Mouse (Mus musculus) embryonic facial prominence, embryonic 11.5 days (tissue): Measurements from ENCODE around the gene Commd4. TPM values are rescaled to one million over a fixed set of nuclear protein-coding genes. Genes with fewer than 3 reads are reported as not detected.

ENCODE experiments used
- ATAC-seq: fragments of 200-750 bp; cut with Nextera tagmentation; replicated peaks from 2 replicates; pipeline ENCODE4 v1.8.0; 2017; ENCODE audit warnings: low read depth; ENCODE audit not compliant: insufficient number of reproducible peaks, low FRiP score, low TSS enrichment
- DNase-seq: peaks from one replicate; pipeline ENCODE4 v3.0.0-alpha.2; 2015; ENCODE audit warnings: low spot score
- H3K27ac ChIP-seq: fragments of 300-500 bp; sonication (generic); replicated peaks from 2 replicates; pipeline ENCODE4 v1.5.1; 2014; ENCODE audit warnings: mild to moderate bottlenecking, low read depth, low read length, control low read depth
- H3K27me3 ChIP-seq: fragments of 300-500 bp; sonication (generic); 2 replicates; pipeline ENCODE4 v1.6.1; 2014; ENCODE audit warnings: mild to moderate bottlenecking, low read length, moderate library complexity, mixed read lengths; ENCODE audit not compliant: control insufficient read depth, insufficient read depth
- H3K36me3 ChIP-seq: fragments of 300-500 bp; sonication (generic); replicated peaks from 2 replicates; pipeline ENCODE4 v1.6.1; 2014; ENCODE audit warnings: low read depth, mild to moderate bottlenecking, low read length, moderate library complexity, mixed read lengths; ENCODE audit not compliant: control insufficient read depth, insufficient read depth
- H3K4me1 ChIP-seq: fragments of 300-500 bp; sonication (generic); 2 replicates; pipeline ENCODE4 v1.6.1; 2014; ENCODE audit warnings: low read length, mixed read lengths; ENCODE audit not compliant: control insufficient read depth, insufficient read depth
- H3K4me2 ChIP-seq: fragments of 300-500 bp; sonication (generic); 2 replicates; pipeline ENCODE4 v1.6.1; 2014; ENCODE audit warnings: low read depth, mild to moderate bottlenecking, control low read depth, low read length, moderate library complexity
- H3K4me3 ChIP-seq: fragments of 300-500 bp; sonication (generic); 2 replicates; pipeline ENCODE4 v1.5.1; 2014; ENCODE audit warnings: low read depth, low read length, control low read depth
- H3K9ac ChIP-seq: fragments of 300-500 bp; sonication (generic); replicated peaks from 2 replicates; pipeline ENCODE4 v1.6.1; 2014; ENCODE audit warnings: mild to moderate bottlenecking, control low read depth, low read length
- H3K9me3 ChIP-seq: fragments of 300-500 bp; sonication (generic); replicated peaks from 2 replicates; pipeline ENCODE4 v1.6.1; 2016; ENCODE audit warnings: mild to moderate bottlenecking, low read length, inconsistent platforms, mixed read lengths; ENCODE audit not compliant: control insufficient read depth
- WGBS: fragments of 180-500 bp; shearing (Covaris S2); extraction: QIAGEN DNeasy Blood & Tissue Kit; methylation state at CpG from one replicate; pipeline ENCODE4 v1.1.7; 2014; 5-methylcytosine and 5-hydroxymethylcytosine counted together
- polyA plus RNA-seq: library from polyadenylated mRNA; unstranded; fragments of >200 nt; fragmentation: Nextera tagmentation; extraction: Ambion mirVana; gene quantifications from 2 replicates; pipeline ENCODE4 v1.2.1, GENCODE M21; 2014

The Commd4 gene
- polyA plus RNA-seq, 1 experiment from 2014 or later, result 70.8 TPM

DNA sequence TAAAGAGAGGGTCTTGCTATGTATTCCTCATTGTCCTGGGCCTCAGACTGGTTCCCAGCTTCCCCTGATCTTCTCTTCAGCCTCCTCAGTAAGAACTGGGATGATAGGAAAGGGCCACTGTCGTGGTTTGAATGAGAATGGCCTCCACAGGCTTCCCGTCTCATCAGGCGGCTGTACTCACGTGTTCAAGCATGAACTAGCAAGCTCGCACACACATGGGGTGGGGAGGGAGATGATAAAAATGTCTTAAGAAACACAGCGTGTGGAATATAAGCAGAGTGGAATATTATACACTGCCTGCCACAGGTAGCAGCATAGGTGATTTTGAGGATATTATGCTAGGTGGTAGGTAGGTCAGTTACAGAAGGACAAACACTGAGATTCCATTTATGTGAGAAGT, 9.1 kb downstream of the Commd4 start:
- WGBS, result 73% methylated on average over 6 of the region's 6 CpGs
- no peak for DNase-seq
- Histone ChIP-seq H3K9ac (no peak overlapping the region), H3K27ac (no peak overlapping the region), H3K4me3 (no peak overlapping the region), H3K27me3 (no peaks in the 10 kb centered on the region), H3K4me2 (no peak overlapping the region), H3K9me3 (no peaks in the 10 kb centered on the region), H3K36me3 (no peaks in the 10 kb centered on the region), H3K4me1 (no peaks in the 10 kb centered on the region)
- no peak for ATAC-seq

DNA sequence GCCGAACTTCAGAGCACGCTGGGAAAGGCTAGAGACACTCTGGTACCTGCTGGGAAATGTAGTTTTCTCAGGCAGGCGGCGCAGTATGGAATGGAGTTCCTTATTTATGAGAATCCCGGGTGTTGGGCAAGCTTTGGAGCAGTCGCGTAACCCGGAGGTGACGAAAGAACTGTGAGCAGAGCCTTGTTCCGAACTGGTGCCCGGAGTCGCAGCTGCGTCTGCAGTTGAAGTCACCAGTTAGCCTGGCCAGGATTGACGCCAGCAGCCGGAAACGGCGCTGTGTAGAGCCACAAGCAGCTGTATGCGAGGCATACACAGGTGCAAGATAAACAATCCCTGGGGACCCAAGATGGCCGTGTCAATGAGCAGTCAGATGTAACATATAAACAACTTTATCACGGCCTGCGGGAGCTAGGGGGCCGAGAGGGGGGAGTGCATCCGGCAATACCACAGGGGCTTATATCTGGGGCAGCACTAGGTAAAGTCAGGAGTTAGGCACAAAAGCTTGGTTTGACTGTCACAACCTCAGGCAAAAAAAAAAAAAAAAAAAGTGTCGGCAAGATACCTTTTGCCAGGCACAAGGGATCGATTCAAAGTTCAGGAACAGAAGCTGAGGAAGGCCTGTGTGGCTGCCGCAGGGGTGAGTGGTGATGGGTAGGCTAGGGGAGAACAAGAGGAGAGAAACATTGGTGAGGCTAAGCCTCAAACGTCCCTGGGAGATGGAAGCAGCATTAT, 9.8 kb downstream of the Commd4 start, which contains the start of gene Neil1:
Neil1 (minus strand) TSS at position 162 of the 735 bp plus-strand sequence.
- Histone ChIP-seq H3K9ac (peak within 1 kb of the TSS; percentile 61), H3K4me1 (no peaks in the 10 kb centered on the region), H3K4me2 (peak within 1 kb of the TSS; percentile 75), H3K9me3 (no peaks in the 10 kb centered on the region), H3K27ac (0 out of 2 replicates have a peak within 1 kb of the TSS, but pooled peaks have one; percentile 5), H3K27me3 (no peaks in the 10 kb centered on the region), H3K4me3 (peak within 1 kb of the TSS; percentile 40), H3K36me3 (no peaks in the 10 kb centered on the region)
- 1% methylated on average over 27 of the region's 27 CpGs for WGBS
- peak; percentile 90 for ATAC-seq
- peak; percentile 94 for DNase-seq

DNA sequence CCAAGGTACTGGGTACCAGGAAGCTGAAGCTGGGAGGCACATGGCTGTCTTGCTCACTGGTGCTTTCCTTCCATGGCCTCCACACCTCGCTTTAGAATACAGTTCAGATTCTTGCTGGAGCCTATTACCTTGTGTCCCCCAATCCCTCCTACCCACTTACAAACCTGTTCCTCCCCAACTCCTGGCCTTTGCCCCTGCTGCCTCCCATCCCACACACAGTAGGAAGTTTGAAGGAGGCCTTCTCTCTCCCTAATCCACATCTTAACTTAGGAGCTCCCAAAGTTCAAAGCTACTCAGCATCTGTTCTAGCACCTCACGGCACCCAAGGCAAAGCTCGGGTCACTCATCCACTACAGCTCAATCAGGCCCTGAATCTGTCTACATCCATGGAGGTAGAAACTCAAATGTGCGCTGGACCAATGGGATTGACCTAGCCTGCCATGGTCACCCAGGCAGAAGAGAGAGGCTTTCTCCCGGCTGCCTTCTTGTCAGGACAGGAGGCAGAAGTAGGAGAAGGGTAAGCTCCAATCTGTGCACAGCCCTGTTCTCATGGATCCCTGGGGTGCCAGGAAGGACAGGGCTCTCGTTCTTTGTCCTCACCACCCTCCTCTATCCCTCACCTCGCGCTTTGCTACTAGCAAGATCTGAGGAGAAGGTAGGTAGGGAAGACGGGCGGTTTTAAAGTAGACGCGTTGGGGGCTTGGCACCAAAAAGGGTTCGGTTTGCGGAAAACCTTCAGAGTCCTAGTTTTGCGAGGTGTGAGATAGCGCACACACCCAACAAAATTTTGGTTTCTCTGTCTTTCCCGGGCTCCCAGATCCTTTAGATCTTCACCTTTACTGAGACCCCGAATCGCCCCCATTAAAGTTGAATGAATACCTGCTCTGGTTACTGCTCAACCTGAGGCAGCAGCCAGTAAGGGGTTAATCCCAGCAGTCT, 10.7 kb downstream of the Commd4 start:
- Histone ChIP-seq H3K27me3 (no peaks in the 10 kb centered on the region), H3K27ac (no peak overlapping the region), H3K4me1 (no peaks in the 10 kb centered on the region), H3K36me3 (no peaks in the 10 kb centered on the region), H3K4me2 (peak overlapping the region; percentile 75), H3K9ac (peak overlapping the region; percentile 61), H3K9me3 (no peaks in the 10 kb centered on the region), H3K4me3 (peak overlapping the region; percentile 40)
- peak; percentile 27; the same call in 1 of the 2 replicates for ATAC-seq
- DNase-seq, result peak; percentile 15
- 8% methylated on average over 19 of the region's 19 CpGs for WGBS

DNA sequence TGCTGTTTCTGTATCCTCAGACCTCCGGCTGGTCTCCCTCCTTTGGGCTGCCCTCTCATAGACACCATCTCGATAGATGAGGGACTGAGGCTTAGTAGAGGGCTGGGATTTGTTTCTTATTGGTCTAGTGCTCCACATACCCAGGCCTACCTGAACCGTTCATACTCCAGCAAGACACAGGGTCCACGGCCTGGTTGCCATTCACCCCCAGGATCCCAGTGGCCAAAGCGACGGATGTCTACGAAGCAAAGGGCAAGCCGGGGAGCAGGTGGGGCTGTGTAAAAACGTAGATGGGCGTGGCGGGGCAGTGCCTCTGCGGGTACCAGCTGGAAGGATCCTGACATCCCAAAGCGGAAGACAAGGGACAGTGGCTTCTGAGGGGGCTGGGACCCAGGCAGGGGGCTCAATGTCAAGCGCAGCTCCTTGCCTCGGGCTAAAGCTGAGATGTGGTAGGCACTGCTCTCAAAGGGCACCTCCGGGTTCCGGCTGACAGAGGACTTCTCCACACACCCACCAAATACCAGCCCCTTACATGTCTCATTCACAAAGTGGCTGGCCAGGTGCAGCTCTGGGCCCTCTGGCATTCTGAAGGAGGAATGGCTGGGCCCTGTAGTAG, 11.6 kb downstream of the Commd4 start:
- Histone ChIP-seq H3K9ac (no peak overlapping the region; the same call in 1 of the 2 replicates), H3K4me1 (no peaks in the 10 kb centered on the region), H3K9me3 (no peaks in the 10 kb centered on the region), H3K27ac (no peak overlapping the region), H3K27me3 (no peaks in the 10 kb centered on the region), H3K36me3 (peaks cover 3% of the 10 kb centered on the region), H3K4me2 (no peak overlapping the region), H3K4me3 (no peak overlapping the region)
- DNase-seq (no peak), ATAC-seq (no peak)
- 85% methylated on average over 17 of the region's 17 CpGs for WGBS

DNA sequence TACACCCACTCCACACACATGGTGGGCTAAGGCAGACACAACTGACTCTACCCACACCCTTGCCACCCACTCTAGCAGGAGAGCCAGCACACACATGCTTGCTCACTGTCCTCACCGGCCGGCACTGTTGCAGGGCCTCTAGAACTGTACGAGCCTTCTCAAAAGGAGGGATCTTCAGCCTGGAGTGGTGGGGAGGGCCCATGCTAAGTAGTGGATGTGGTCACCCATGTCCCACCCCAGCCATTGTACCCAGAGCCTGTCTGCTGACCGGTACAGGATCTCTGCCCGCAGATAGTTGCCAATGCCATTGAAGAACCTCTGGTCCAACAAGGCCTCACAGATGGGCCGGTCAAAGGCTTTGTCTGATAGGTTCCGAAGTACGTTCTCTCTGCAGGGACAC, 13.3 kb downstream of the Commd4 start:
- Histone ChIP-seq H3K27me3 (no peaks in the 10 kb centered on the region), H3K4me3 (no peak overlapping the region), H3K4me1 (no peaks in the 10 kb centered on the region), H3K9ac (no peak overlapping the region), H3K4me2 (no peak overlapping the region), H3K9me3 (no peaks in the 10 kb centered on the region), H3K27ac (no peak overlapping the region), H3K36me3 (peaks cover 3% of the 10 kb centered on the region)
- ATAC-seq (no peak), DNase-seq (no peak)
- 93% methylated on average over 8 of the region's 8 CpGs for WGBS

DNA sequence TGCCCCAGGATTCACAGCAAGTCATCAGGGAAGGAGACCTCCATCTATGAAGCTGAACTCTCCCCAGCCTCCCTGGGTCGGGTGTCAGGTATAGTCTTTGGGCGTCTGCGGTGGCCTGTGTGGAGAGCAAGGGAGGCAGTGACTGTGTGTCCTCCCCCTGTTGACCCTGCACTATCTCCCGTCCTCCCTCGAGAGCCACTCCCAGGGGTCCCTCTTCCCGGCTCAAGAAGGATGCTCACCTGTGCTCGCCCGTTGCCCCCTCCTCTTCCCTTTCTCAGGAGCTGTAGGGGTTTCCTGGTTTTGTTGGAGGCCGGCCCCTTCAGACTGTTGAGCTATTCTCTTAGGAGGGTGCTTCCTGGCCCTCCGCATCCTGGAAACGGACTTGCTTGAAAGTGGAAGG, 14.9 kb downstream of the Commd4 start:
- DNase-seq, result no peak
- WGBS, result 85% methylated on average over 11 of the region's 11 CpGs
- H3K4me3 ChIP-seq, result no peak overlapping the region
- H3K27ac ChIP-seq, result no peak overlapping the region
- H3K9ac ChIP-seq, result no peak overlapping the region
- no peak overlapping the region for H3K4me2 ChIP-seq
- ATAC-seq, result no peak
- peaks cover 3% of the 10 kb centered on the region for H3K36me3 ChIP-seq
- H3K9me3 ChIP-seq, result no peaks in the 10 kb centered on the region
- no peaks in the 10 kb centered on the region for H3K4me1 ChIP-seq
- no peaks in the 10 kb centered on the region for H3K27me3 ChIP-seq

DNA sequence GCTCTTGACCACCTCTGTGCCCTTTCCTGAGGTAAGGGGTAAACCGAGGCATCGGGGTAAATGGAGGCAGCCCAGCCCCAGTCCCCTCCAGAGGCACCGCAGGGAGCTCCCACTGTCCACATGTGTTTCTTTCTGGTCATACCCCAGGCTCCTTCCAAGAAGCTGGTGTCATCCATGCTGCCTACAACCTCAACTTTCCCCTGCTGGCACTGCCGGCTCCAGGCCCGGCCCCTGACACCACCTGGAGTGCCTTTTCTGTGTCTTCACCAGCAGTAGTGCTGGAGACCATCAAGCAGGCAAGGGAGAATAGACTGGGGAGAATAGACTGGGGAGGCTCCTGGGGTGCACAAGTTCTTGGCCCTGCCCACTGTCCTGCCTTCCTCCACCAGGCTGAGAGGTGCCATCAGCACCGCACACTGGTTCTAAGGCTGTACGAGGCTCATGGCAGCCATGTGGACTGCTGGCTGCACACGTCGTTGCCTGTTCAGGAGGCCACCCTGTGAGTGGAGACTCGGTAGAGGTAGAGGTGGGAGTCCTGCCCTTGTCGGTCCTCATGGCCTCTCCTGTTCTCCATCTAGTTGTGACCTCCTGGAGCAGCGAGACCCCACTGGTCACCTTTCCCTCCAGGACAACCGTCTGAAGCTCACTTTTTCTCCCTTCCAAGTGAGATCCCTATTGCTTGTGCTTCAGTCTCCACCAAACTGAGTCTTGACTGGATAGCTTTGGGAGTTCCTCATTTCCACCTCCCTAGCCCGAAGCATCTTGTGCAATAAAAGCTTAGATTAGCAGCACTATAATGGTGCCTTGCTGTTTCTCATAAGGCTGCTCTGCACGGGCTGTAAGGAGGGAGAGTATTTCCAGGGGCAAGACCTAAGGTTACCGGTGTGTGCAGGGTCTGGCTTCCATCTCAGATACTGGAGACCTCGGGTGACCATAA, 16.4 kb downstream of the Commd4 start:
- WGBS, result 85% methylated on average over 17 of the region's 17 CpGs
- Histone ChIP-seq H3K4me1 (no peaks in the 10 kb centered on the region), H3K9me3 (no peaks in the 10 kb centered on the region), H3K27me3 (no peaks in the 10 kb centered on the region), H3K4me2 (no peak overlapping the region), H3K27ac (no peak overlapping the region), H3K9ac (no peak overlapping the region), H3K4me3 (no peak overlapping the region), H3K36me3 (peaks cover 5% of the 10 kb centered on the region)
- ATAC-seq (no peak), DNase-seq (no peak)
